Mouse (Mus musculus) neural tube, embryonic 13.5 days (tissue): ENCODE results near the gene Zfp839. TPM values are rescaled to one million over a fixed set of nuclear protein-coding genes. Genes with fewer than 3 reads are reported as not detected.

Experiments
- ATAC-seq: fragments of 200-750 bp; cut with Nextera tagmentation; 2 replicates; pipeline ENCODE4 v1.8.0; 2017; ENCODE audit warnings: low read depth, mild to moderate bottlenecking, moderate TSS enrichment, moderate library complexity
- H3K27ac ChIP-seq: fragments of 300-500 bp; sonication (generic); replicated peaks from 2 replicates; pipeline ENCODE4 v1.5.1; 2015; ENCODE audit warnings: moderate library complexity, mild to moderate bottlenecking, inconsistent platforms
- H3K27me3 ChIP-seq: fragments of 300-500 bp; sonication (generic); 2 replicates; pipeline ENCODE4 v1.6.1; 2015; ENCODE audit warnings: mild to moderate bottlenecking, inconsistent platforms
- H3K36me3 ChIP-seq: fragments of 300-500 bp; sonication (generic); 2 replicates; pipeline ENCODE4 v1.6.1; 2015; ENCODE audit warnings: mild to moderate bottlenecking, inconsistent platforms
- H3K4me1 ChIP-seq: fragments of 300-500 bp; sonication (generic); replicated peaks from 2 replicates; pipeline ENCODE4 v1.6.1; 2015; ENCODE audit warnings: inconsistent platforms
- H3K4me2 ChIP-seq: fragments of 300-500 bp; sonication (generic); 2 replicates; pipeline ENCODE4 v1.6.1; 2015; ENCODE audit warnings: inconsistent platforms, mild to moderate bottlenecking, moderate library complexity
- H3K4me3 ChIP-seq: fragments of 300-500 bp; sonication (generic); 2 replicates; pipeline ENCODE4 v1.5.1; 2015; ENCODE audit warnings: mild to moderate bottlenecking, inconsistent platforms
- H3K9ac ChIP-seq: fragments of 300-500 bp; sonication (generic); 2 replicates; pipeline ENCODE4 v1.6.1; 2015; ENCODE audit warnings: moderate library complexity, mild to moderate bottlenecking, inconsistent platforms
- H3K9me3 ChIP-seq: fragments of 300-500 bp; sonication (generic); 2 replicates; pipeline ENCODE4 v1.6.1; 2016; ENCODE audit warnings: inconsistent platforms
- WGBS: fragments of 180-500 bp; shearing (Covaris S2); methylation state at CpG from one replicate; pipeline ENCODE4 v1.1.7; 2015; 5-methylcytosine and 5-hydroxymethylcytosine counted together
- polyA plus RNA-seq: library from polyadenylated mRNA; unstranded; fragments of >200 nt; fragmentation: Nextera tagmentation; extraction: Ambion mirVana; gene quantifications from 2 replicates; pipeline ENCODE4 v1.2.1, GENCODE M21; 2015

The Zfp839 gene
- polyA plus RNA-seq, 1 experiment from 2014 or later: 3.9 TPM

DNA sequence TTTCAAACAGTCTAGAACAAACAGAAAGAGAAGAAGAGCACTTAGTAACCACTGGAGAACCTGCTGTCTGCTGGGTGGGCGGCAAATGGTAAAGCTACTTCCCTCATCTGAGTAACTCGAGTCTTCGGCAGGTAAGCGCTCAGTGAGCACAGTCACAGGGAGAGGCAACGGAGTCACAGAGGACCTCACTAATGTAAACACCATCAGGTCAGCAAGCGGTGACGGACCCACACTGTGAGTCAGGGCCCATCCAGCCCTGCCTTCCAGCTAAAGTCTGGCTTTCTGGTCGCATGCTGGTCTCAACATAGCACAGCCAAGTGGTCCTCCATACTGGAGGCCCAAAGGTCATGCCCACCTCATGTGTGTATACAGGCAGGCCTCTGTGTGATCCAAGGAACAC lies 30.7 kb upstream of the Zfp839 start:
- 83% methylated on average over 8 of the region's 8 CpGs for WGBS
- H3K27ac ChIP-seq: no peak overlapping the region
- H3K4me1 ChIP-seq: no peaks in the 10 kb centered on the region
- no peak overlapping the region for H3K4me2 ChIP-seq
- no peak overlapping the region for H3K9ac ChIP-seq
- no peak overlapping the region for H3K4me3 ChIP-seq
- H3K9me3 ChIP-seq: no peaks in the 10 kb centered on the region
- no peaks in the 10 kb centered on the region for H3K27me3 ChIP-seq
- H3K36me3 ChIP-seq: no peaks in the 10 kb centered on the region
- ATAC-seq: no peak

DNA sequence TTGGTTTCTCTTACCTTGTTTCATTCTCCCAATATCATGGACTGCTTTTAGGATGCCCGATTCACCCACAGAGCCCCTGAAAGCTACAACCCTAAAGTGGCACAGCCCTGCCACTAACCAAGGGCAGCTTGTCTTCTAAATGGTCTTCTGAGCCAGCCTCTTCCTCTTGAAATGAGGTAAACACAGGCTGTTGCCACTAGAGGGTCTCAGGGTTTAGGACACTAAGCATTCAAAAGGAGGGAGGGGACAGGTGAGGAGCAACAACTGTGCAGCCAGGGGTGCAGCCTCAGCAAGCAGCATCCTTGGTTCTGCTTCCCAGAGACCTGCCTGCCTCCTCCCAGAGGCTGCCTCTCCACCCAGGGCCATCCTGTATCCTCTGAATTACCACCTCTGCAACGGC lies 28.3 kb upstream of the Zfp839 start:
- no peaks in the 10 kb centered on the region for H3K27me3 ChIP-seq
- H3K4me2 ChIP-seq: no peak overlapping the region
- ATAC-seq: no peak
- H3K27ac ChIP-seq: no peak overlapping the region
- H3K9ac ChIP-seq: no peak overlapping the region
- H3K4me1 ChIP-seq: no peaks in the 10 kb centered on the region
- no peaks in the 10 kb centered on the region for H3K9me3 ChIP-seq
- H3K36me3 ChIP-seq: no peaks in the 10 kb centered on the region
- 95% methylated on average over 2 of the region's 2 CpGs for WGBS
- no peak overlapping the region for H3K4me3 ChIP-seq

DNA sequence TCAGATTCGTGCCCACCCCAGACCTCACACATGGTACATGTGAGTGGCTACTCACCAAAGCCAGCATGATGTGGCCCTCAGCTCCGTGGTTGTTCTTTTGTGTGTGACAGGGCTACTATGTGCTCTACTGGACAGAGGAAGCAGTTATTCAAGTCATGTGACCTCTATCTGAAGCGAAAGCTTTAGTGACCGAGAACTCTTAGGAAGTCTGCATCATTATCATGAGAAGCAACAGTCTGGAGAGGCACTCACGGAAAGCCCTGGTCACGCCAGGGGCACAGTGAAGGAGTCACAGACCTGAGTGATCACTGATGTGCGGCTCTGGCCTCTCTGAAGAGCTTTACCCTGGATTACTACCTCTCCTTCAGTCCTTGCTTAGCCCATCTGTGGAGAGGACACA lies 27.7 kb upstream of the Zfp839 start:
- Histone ChIP-seq H3K36me3 (no peaks in the 10 kb centered on the region), H3K4me2 (no peak overlapping the region), H3K4me3 (no peak overlapping the region), H3K4me1 (no peaks in the 10 kb centered on the region), H3K27me3 (no peaks in the 10 kb centered on the region), H3K27ac (no peak overlapping the region), H3K9ac (no peak overlapping the region), H3K9me3 (no peaks in the 10 kb centered on the region)
- ATAC-seq: no peak
- WGBS: 88% methylated on average over 7 of the region's 7 CpGs

DNA sequence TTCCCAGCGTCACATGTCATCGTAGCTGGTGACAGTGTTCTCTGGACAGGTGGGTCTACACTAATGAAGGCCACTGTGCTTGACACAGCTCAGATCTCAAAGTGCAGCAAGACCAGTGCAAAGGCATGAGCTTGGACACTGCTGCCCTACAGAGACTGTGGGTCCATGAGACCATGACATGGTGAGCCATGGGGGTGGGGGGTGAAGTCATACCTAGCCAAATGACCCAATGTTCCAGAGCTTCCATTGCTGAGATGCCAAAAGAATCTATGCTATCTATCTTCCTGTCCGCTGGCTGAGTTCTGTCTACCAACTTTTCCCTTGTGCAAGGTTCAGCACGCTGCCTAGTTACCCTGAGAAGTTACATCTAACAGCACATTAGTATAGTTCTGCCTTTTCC lies 21.1 kb upstream of the Zfp839 start:
- Histone ChIP-seq H3K4me1 (no peaks in the 10 kb centered on the region), H3K9ac (no peak overlapping the region), H3K27ac (no peak overlapping the region), H3K27me3 (no peaks in the 10 kb centered on the region), H3K9me3 (no peaks in the 10 kb centered on the region), H3K4me2 (no peak overlapping the region), H3K4me3 (no peak overlapping the region), H3K36me3 (no peaks in the 10 kb centered on the region)
- ATAC-seq: no peak
- WGBS: 94% methylated on average over 4 of the region's 4 CpGs

DNA sequence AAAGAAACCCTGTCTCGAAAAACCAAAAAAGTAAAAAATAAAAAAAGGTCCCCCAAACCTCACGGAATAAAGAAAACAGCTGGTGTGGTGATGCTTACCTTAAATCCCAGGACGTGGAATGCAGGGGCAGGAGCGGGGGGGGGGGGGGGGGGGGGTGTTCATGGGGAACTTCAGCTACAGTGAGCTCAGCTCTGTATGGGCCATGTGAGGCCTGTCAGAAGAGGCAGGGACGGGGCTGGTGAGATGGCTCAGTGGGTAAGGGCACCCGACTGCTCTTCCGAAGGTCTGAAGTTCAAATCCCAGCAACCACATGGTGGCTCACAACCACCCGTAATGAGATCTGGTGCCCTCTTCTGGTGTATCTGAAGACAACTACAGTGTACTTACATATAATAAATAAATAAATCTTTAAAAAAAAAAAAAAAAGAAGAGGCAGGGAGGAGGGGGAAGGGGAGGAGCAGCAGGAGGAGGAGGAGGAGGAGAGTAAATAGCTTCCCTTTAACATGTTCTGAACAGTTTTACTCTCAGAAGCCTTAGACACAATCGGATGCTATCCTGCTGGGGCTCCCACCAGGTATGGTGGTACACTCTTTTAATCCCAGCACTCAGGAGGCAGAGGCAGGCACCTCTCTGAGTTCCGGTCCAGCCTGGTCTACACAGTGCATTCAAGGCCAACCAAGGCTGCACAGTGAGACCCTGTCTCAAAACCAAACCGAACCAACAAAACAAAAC lies 19.6 kb upstream of the Zfp839 start:
- no peaks in the 10 kb centered on the region for H3K9me3 ChIP-seq
- H3K27me3 ChIP-seq: no peaks in the 10 kb centered on the region

DNA sequence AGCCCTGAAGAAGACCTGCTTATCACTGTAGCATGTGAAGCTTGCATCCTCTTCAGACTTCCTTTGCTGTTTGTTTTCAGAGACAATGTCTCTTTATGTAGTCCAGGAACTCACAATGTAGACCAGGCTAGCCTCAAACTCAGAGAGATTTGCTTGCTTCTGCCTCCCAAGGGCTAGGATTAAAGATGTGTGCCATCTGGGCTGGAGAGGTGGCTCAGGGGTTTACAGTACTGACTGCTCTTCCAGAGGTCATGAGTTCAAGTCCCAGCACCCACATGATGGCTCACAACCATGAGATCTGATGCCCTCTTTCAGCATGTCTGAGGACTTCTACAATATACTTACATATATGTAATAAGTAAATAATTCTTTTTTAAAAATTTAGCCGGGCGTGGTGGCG lies 14.9 kb upstream of the Zfp839 start:
- Histone ChIP-seq H3K27me3 (no peaks in the 10 kb centered on the region), H3K4me2 (no peak overlapping the region), H3K9ac (no peak overlapping the region), H3K4me1 (peaks cover 30% of the 10 kb centered on the region), H3K27ac (no peak overlapping the region), H3K36me3 (no peaks in the 10 kb centered on the region), H3K4me3 (no peak overlapping the region), H3K9me3 (no peaks in the 10 kb centered on the region)
- ATAC-seq: no peak
- WGBS: 99% methylated on average over 3 of the region's 3 CpGs

More for the DNA sequence above, 19.6 kb upstream of the Zfp839 start:
- WGBS: 86% methylated on average over 9 of the region's 11 CpGs
- Histone ChIP-seq H3K4me3 (no peak overlapping the region), H3K4me1 (0 out of 2 replicates have a peak, but pooled peaks cover 4% of the 10 kb centered on the region), H3K27ac (no peak overlapping the region), H3K36me3 (no peaks in the 10 kb centered on the region), H3K9ac (no peak overlapping the region), H3K4me2 (no peak overlapping the region)
- no peak for ATAC-seq

DNA sequence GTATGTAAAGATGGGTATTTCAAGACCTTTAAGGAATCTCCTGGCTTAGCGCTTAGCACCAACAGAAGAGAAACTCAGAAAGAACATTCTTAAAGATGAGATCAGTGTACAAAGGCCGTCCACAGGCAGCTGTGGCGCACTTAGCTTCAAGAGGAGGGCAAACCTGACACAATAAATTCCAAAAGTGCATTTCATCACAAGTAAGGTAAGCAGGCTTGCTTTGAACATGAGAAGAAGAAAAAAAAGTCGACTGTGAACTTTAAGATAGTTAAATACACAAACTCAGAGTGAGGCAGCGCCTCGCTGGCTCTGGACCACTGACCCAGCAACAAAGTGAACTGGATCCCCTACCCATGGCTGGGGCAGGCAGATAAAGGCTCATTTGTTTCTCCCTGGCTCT lies 13.3 kb upstream of the Zfp839 start:
- Histone ChIP-seq H3K36me3 (no peaks in the 10 kb centered on the region), H3K9me3 (no peaks in the 10 kb centered on the region), H3K4me1 (peaks cover 32% of the 10 kb centered on the region), H3K4me3 (no peak overlapping the region), H3K27ac (peak overlapping the region; percentile 84), H3K4me2 (peak overlapping the region; percentile 34), H3K9ac (peak overlapping the region; percentile 2; the same call in 1 of the 2 replicates), H3K27me3 (no peaks in the 10 kb centered on the region)
- no peak for ATAC-seq
- WGBS: 38% methylated on average over 6 of the region's 6 CpGs

DNA sequence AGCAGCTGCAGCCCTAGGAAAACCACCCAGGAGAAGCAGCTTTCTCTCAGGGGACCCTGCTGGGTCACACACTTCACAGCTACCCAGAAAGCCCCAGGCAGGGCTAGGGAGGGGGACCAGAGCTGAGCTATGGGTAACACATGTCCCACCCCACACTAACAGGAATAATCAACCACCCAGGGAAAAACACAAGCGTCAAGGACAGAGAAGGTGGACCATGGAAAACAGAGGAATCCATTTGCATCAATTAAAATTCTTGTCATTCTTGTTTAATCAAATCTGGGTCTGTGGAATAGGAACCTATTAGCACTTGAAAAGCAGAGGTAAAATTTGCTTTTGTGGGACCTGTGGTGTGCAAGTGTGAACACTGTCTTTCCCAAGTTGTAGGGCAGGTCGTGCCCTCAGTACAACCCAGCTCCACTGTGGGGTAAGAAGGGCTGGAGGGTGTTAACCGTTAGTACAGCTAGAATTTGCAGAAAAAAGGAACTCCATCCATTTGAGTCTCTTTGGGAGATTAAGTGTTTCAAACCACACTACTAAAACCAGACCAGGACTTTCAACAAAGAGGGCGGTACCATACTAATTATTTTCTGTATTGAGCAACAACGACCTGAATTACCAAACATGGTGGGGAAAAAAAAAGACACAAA lies 12.7 kb upstream of the Zfp839 start:
- H3K9me3 ChIP-seq: no peaks in the 10 kb centered on the region
- H3K4me2 ChIP-seq: peak overlapping the region; percentile 34
- H3K4me1 ChIP-seq: peaks cover 32% of the 10 kb centered on the region
- no peak overlapping the region for H3K4me3 ChIP-seq
- no peaks in the 10 kb centered on the region for H3K36me3 ChIP-seq
- WGBS: 27% methylated on average over 5 of the region's 5 CpGs
- H3K27ac ChIP-seq: peak overlapping the region; percentile 84
- H3K9ac ChIP-seq: peak overlapping the region; percentile 2; the same call in 1 of the 2 replicates
- H3K27me3 ChIP-seq: no peaks in the 10 kb centered on the region
- no peak for ATAC-seq

DNA sequence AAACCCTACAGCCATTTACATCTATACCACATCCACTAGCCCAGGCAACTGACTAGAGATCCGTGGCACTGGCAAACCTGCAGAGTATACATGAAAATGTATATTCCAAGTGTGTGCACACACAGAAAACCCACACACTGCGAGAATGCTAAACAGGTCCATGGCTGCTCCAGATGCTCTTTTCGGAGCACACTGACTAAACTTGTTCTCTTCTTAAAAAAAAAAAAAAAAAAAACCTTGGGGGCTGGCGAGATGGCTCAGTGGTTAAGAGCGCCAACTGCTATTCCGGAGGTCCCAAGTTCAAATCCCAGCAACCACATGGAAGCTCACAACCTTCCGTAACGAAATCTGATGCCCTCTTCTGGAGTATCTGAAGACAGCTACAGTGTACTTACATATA lies 12.2 kb upstream of the Zfp839 start:
- Histone ChIP-seq H3K4me1 (peaks cover 32% of the 10 kb centered on the region), H3K9me3 (no peaks in the 10 kb centered on the region), H3K27me3 (no peaks in the 10 kb centered on the region), H3K27ac (no peak overlapping the region; the same call in 1 of the 2 replicates), H3K4me2 (no peak overlapping the region), H3K4me3 (no peak overlapping the region), H3K9ac (no peak overlapping the region), H3K36me3 (no peaks in the 10 kb centered on the region)
- whole genome bisulfite sequencing: 83% methylated on average over 8 of the region's 8 CpGs
- ATAC-seq: no peak

DNA sequence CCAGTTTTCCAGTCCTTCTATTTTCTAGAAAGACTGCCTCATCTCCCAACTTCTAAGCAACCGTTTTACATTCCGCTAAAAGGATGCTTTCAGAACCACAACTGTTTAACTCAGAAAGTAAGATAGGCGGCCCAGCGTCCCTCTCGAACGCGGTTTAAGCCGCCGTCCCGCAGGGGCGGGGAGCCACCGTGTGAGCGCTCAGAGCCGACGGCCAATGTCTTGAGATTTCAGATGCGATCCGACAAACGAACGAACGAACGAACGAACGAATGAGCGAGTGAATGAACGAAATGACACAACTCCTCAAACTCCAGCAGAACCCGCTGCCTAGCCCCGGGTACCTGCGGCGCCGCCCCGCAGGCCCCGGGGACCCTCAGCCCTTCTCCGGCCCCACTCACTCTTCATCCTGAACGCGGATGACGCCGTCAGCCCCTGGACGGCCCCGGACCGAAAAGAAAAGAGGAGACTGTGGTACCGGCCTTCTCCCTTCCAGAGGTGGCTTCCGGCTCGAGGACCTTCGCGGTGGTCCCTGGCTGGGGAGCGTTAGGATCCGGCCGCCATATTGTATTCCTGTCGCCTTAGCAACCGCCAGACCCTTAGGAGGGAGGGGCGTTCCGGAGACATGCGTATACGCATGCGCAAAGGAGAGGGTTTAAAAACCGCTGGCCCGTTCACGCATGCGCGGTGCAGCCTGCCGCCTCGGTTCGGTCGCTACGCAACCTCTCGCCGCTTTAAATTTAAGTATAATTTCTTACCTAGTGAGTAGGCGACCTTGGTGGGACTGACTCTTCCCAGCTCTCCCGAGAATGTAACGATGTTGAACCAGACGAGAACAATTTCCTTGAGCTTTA lies 9.5 kb upstream of the Zfp839 start, which contains the start of gene Mok:
Gene Mok (minus strand): TSS at position 592 of the 851 bp plus-strand sequence.
- Histone ChIP-seq H3K27ac (peak within 1 kb of the TSS; percentile 57), H3K27me3 (peaks cover 18% of the 10 kb centered on the region), H3K4me2 (peak within 1 kb of the TSS; percentile 72), H3K4me3 (peak within 1 kb of the TSS; percentile 64), H3K4me1 (peaks cover 46% of the 10 kb centered on the region), H3K9me3 (no peaks in the 10 kb centered on the region), H3K36me3 (no peaks in the 10 kb centered on the region), H3K9ac (peak within 1 kb of the TSS; percentile 71)
- under 1% methylated on average over 71 of the region's 71 CpGs for WGBS
- ATAC-seq: peak; percentile 85

DNA sequence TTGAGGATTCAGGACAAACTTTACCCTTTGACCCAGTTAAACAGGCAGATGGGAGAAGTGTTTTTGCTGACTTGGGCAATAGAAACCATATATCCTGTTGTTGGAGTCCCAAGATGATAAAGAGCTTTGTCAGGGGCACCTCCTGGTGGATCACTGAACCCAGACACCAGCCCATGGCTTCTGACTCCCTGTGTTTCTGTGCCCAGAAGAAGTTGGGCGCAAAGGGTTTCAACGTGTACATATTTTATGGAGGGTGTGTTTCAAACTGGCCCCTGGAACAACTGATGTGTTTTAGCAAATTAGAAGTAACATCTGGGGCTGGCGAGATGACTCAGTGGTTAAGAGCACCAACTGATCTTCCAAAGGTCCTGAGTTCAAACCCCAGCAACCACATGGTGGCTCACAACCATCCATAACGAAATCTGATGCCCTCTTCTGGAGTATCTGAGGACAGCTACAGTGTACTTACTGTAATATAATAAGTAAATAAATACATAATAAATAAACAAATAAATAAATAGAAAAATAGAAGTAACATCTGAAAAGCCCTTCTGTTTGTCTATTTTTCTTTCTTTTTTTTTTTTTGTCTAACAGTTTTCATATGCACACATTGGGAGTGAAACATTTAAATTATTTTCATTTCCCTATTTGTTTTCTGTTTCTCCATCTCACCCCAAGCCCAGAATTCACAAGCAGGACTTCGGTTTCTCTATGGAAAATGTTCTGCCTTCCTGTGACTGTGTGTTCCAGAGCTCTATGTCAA lies 8.1 kb upstream of the Zfp839 start:
- no peak overlapping the region for H3K9ac ChIP-seq
- no peak overlapping the region for H3K4me2 ChIP-seq
- 72% methylated on average over 5 of the region's 5 CpGs for WGBS
- no peak for ATAC-seq
- no peaks in the 10 kb centered on the region for H3K36me3 ChIP-seq
- H3K4me1 ChIP-seq: peaks cover 44% of the 10 kb centered on the region
- H3K27me3 ChIP-seq: peaks cover 29% of the 10 kb centered on the region
- H3K4me3 ChIP-seq: no peak overlapping the region
- no peak overlapping the region for H3K27ac ChIP-seq
- H3K9me3 ChIP-seq: no peaks in the 10 kb centered on the region
